Mouse (Mus musculus): ENCODE results near the gene Etl4.
A peak's percentile ranks its signal among the peaks of the same experiment; 100 is the strongest.

Etl4 gene

DNA sequence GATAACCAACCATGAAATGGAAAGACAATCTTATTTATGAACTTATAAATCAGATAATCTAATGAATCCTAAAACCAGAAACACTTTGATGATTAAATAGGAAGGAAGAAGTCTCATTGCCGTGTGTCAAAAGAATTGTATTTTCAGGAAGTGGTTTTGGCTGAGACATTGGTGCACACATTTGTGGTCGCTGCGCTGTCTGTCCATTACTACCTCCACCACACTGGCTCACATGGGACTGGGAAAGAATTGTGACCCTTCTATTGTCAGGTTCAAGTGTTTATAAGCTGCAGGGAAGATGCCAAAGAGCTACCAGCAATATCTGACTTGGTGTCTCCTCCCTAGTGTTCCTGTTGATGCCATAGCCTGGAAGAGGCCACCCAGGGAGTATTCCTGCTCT is 847.4 kb downstream of the Etl4 start:
- DNase-seq (ENCODE audit: extremely low spot score, low spot score) = no peak

GRCm38 (mm10) chr2:20759045-20759662 is 849.6 kb downstream of the Etl4 start:
- DNase-seq (ENCODE audit: extremely low spot score, low spot score) = no peak

GRCm38 (mm10) chr2:20761320-20761719 is 851.7 kb downstream of the Etl4 start:
- DNase-seq (ENCODE audit: extremely low spot score, low spot score) = no peak

DNA sequence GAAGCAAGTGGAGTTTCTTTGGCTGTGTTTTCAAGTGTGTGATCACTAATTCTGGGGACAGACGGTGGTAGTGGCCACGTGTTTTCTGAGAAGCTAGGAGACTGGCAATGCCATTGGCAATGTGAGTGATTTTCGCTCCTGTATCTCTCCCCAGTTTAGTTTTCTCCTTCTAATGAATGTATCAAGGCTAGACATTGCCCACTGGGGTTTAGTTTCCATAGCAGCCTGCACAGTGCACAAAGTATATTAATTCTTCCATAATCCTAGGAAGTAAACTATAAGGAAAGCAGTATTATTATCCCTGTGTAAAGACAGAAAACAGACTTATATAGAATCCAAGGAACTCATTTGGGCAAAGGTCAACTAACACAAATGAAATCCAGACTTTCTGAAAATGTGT is 852.2 kb downstream of the Etl4 start:
- DNase-seq (ENCODE audit: extremely low spot score, low spot score) = no peak

DNA sequence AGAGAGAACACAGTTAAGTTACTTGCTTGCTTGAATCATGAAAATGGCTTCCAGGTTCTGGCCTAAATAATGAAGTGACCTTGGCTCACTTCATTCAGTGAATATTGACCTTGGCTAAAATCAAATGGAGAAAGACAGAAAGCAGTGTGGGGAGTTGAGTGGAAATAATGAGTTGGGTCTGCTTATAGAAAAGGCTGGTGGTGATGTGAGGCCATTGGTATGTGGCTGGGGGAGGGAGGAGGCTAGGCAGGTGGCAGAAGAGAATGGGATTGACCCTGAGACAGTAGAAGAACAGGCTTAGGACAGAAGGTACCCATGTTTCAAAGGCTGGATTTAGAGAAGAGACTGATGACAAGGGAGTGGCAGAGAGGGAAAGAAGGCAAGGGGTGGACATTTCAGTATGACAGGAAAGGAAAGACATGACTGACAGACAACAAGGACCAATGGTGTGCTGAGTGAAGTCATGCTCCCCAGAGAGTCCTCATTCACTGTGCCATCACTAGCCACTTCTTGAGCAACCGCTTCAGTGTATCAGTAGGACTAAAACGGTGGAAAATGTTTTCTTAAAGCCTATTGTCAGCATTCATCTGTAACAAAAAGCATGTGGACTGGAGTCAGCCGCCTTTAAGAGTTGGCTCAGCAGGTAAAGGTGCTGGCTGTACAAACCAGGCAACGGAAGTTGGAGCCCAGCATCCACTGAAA is 854.1 kb downstream of the Etl4 start:
- DNase-seq (ENCODE audit: extremely low spot score, low spot score) = no peak

- DNase-seq (ENCODE audit: extremely low spot score, low spot score) = no peak
Observed at GRCm38 (mm10) chr2:20764566-20765090, 855.0 kb downstream of the Etl4 start.

- DNase-seq (ENCODE audit: extremely low spot score, low spot score) = peak; percentile 15
Observed at GRCm38 (mm10) chr2:20768681-20769080, 859.1 kb downstream of the Etl4 start.

DNA sequence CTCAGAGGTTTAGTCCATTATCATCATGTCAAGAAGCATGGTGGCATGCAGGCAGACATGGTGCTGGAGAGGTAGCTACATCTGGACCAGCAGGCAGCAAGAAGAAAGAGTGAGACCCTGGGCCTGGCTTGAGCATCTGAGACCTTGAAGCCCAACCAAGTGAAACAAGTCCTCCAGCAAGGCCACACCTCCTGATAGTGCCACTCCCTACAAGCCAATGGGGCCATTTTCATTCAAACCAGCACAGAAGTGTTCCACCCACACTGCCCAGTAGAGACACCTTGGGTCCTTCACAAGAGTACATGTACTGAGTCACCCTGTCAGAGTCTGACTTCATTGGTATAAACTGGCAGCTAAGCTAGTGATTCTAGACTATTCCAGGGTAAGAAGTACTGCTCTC is 860.6 kb downstream of the Etl4 start:
- DNase-seq (ENCODE audit: extremely low spot score, low spot score) = no peak

DNA sequence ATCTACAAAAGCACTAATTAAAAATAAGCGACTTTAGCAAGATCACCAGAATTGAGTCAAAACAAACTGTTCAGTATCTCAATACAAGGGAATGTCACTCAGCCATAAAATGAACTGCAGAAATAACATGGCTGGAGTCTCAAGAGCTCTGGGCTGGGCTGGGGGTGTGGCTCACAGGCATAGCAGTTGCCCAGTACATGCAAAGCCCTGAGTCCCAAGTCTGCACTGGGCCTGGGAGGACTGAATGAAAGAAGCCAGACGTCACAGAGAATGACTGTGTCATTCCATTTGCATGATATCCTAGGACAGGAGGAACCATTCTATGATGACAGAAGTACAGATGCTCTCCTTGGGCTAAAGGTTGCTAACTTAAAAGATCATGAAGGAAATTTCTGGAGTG is 864.9 kb downstream of the Etl4 start:
- DNase-seq (ENCODE audit: extremely low spot score, low spot score) = no peak

DNA sequence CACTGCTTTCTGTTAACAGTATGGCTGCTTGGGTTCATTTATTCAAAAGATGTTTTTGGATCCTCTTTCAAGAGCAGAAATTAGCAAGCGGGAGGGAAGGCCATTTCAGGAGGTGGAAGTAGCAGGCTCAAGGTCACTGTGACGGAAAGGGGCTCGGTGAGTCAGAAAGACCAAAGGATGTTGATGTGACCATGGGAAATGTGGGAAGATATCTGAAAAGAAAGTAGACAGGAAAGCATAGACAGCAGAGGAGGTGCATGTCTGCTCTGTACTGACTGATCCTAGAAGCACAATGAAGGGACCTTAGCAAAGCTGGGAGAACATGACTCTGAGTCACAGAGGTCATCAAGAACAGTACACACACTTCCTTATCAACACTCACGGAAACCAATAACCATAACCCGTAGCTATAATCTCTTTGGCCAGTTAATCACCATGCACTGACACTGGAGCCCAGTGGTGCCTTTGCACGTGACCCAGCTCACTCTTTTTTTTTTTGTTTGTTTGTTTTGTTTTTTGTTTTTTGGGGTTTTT is 866.7 kb downstream of the Etl4 start:
- no peak for DNase-seq (ENCODE audit: extremely low spot score, low spot score)

DNA sequence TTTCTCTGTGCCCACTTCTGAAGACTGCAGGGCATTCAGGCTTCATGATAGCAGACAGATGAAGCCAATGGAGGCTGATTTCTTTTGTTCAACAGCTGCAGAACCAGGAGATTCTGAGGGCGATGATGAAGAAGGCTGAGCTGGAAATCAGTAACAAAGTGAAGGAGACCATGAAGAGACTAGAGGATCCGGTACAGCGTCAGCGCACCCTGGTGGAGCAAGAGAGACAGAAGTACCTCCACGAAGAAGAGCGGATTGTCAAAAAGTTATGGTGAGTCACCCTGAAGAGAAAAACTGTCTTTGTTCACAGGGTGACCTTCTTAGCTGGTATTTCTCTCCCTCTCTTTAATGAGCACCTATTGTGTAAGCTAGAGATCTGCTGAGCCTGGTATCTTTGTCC is 868.4 kb downstream of the Etl4 start:
- DNase-seq (ENCODE audit: extremely low spot score, low spot score) = no peak

GRCm38 (mm10) chr2:20779484-20780381 is 870.2 kb downstream of the Etl4 start:
- DNase-seq (ENCODE audit: extremely low spot score, low spot score) = peak; percentile 35

- DNase-seq (ENCODE audit: extremely low spot score, low spot score) = no peak
Observed at GRCm38 (mm10) chr2:20801236-20801890, 891.8 kb downstream of the Etl4 start.

GRCm38 (mm10) chr2:20811506-20811905 is 901.9 kb downstream of the Etl4 start:
- no peak for DNase-seq (ENCODE audit: extremely low spot score, low spot score)

GRCm38 (mm10) chr2:20813986-20814385 is 904.4 kb downstream of the Etl4 start:
- no peak for DNase-seq (ENCODE audit: extremely low spot score, low spot score)

- DNase-seq (ENCODE audit: extremely low spot score, low spot score) = no peak
Observed at GRCm38 (mm10) chr2:20818226-20818625, 908.6 kb downstream of the Etl4 start.

GRCm38 (mm10) chr2:20826258-20826657 is 916.7 kb downstream of the Etl4 start:
- no peak for DNase-seq (ENCODE audit: extremely low spot score, low spot score)

DNA sequence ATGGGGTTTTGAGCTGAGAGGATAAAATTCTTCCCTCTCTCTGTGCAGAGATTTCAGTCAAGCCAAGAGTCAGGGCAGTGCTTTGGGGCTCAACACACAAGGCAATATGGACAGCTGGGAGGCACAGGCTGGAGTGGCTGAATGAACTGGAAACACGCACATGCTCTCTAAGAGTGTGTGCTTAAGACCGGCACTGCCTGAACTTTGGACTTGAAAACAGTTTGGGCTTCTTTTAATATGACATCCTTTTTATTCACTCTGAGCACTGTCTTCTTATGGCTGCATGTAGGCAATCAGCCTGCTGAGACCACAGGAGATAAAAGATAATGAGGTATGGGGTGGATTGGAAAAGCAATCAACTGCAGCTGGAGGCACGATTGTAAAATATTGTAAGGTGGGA is 921.3 kb downstream of the Etl4 start:
- no peak for DNase-seq (ENCODE audit: extremely low spot score, low spot score)

- DNase-seq (ENCODE audit: extremely low spot score, low spot score) = no peak
Observed at GRCm38 (mm10) chr2:20831608-20832406, 922.2 kb downstream of the Etl4 start.

- DNase-seq (ENCODE audit: extremely low spot score, low spot score) = no peak
Observed at GRCm38 (mm10) chr2:20849346-20849745, 939.8 kb downstream of the Etl4 start.
